Mouse (Mus musculus) T-helper 1 cell (primary cell): ENCODE results near the gene Mrps25.

Experiments used
- in situ Hi-C: fragments of 300-600 bp; cut with MboI, MseI; formaldehyde crosslinking; loops from one replicate; pipeline ENCODE4 v1.15.1; 2025; ENCODE audit warnings: high pct_unique_total_duplicates

Gene Mrps25

DNA sequence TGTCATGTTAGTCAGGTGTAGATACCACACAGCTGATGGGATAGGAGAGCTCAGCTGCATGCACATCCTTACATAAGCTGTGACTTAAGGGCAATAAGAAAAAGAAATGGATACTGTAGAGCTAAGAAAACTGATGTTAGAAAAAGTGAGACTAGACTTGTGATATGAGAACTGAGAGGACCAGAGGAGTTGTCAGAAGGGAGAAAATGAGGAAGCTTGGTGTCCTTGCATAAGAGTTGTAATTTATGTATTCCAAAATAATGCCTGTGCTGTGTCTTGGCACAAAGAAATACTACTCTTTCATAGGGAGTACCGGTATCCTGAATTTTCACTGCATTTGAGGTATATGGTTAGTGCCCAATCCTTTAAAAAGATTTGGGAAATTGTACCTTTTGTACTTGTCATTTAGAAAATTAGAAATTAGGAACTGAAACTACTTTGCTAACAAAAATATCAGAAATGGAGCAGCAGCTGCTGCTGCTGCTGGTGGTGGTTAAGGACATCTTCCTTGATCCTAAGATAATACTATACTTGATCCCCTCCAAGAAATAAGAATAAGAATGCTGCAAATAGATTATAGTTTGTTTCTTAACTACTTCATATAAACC lies 56.9 kb downstream of the Mrps25 start:
- in situ Hi-C loops = no loop called here

DNA sequence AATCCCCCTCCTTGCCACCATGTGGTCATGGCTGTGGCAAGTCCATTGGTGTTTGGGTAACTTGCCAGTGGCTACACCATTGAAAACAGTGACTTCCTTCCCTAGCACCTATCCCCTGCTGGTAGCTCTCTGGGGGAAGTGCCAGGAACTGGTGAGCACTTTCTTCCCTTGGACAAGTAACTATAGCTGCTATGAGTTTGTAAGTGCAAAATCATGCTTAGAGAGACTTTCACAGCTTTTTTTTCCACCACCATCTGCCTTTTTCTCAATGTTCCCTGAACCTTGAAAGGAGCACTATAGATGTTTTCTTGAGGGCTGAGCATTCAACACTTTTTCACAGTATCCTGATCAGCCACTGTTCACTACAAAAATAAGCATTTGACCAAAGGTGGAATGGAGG lies 59.3 kb downstream of the Mrps25 start:
- in situ Hi-C loops = no loop called here
